Mouse (Mus musculus) heart, embryonic 16.5 days (tissue): ENCODE results near the gene Ctsf. TPM values are rescaled to one million over a fixed set of nuclear protein-coding genes. Genes with fewer than 3 reads are reported as not detected.

Source experiments
- polyA plus RNA-seq: library from polyadenylated mRNA; unstranded; fragments of >200 nt; fragmentation: Nextera tagmentation; extraction: Ambion mirVana; gene quantifications from 2 replicates; pipeline ENCODE4 v1.2.1, GENCODE M21; 2015

Gene Ctsf
- polyA plus RNA-seq, 1 experiment from 2014 or later = 35.0 TPM

Other genes with a start within 250 kb of the Ctsf start
- 1.8 and 3.2 TPM in 2 replicates for gene Lrfn4, start 239.5 kb upstream of the Ctsf start, polyA plus RNA-seq
- gene Rce1, start 229.5 kb upstream of the Ctsf start, polyA plus RNA-seq = 38.4 and 41.2 TPM in 2 replicates
- gene Gm960, start 156.5 kb upstream of the Ctsf start, polyA plus RNA-seq = 0.62 and 0.66 TPM in 2 replicates
- gene Sptbn2, start 144.0 kb upstream of the Ctsf start, polyA plus RNA-seq = 0.14 and 0.31 TPM in 2 replicates
- gene Rbm4b, start 98.6 kb upstream of the Ctsf start, polyA plus RNA-seq = 34.1 and 38.0 TPM in 2 replicates
- gene Rbm4, start 61.2 kb upstream of the Ctsf start, polyA plus RNA-seq = 57.1 and 58.7 TPM in 2 replicates
- gene Gm21992, start 43.5 kb upstream of the Ctsf start, polyA plus RNA-seq = 16.2 and 23.9 TPM in 2 replicates
- 54.0 and 55.3 TPM in 2 replicates for gene Rbm14, start 43.5 kb upstream of the Ctsf start, polyA plus RNA-seq
- gene Ccs, start 15.8 kb upstream of the Ctsf start, polyA plus RNA-seq = 39.4 and 40.5 TPM in 2 replicates
- 0.14 and 0.16 TPM in 2 replicates for gene Ccdc87, start 15.8 kb upstream of the Ctsf start, polyA plus RNA-seq
- 5.2 and 10.7 TPM in 2 replicates for gene Actn3, start 22.8 kb downstream of the Ctsf start, polyA plus RNA-seq
- gene Zdhhc24, start 23.5 kb downstream of the Ctsf start, polyA plus RNA-seq = 9.1 and 10.5 TPM in 2 replicates
- gene Bbs1, start 51.5 kb downstream of the Ctsf start, polyA plus RNA-seq = 1.8 and 2.8 TPM in 2 replicates
- 73.6 and 77.9 TPM in 2 replicates for gene Dpp3, start 73.2 kb downstream of the Ctsf start, polyA plus RNA-seq
- gene Peli3, start 88.0 kb downstream of the Ctsf start, polyA plus RNA-seq = 0.51 and 0.85 TPM in 2 replicates
- 88.9 and 94.5 TPM in 2 replicates for gene Mrpl11, start 107.0 kb downstream of the Ctsf start, polyA plus RNA-seq
- 0.09 and 0.10 TPM in 2 replicates for gene Npas4, start 135.2 kb downstream of the Ctsf start, polyA plus RNA-seq
- 12.6 and 13.8 TPM in 2 replicates for gene Slc29a2, start 168.7 kb downstream of the Ctsf start, polyA plus RNA-seq
- 43.4 and 43.5 TPM in 2 replicates for gene B4gat1, start 183.7 kb downstream of the Ctsf start, polyA plus RNA-seq
- gene AC124502.3, start 183.8 kb downstream of the Ctsf start, polyA plus RNA-seq = 2.6 and 2.7 TPM in 2 replicates
- gene Brms1, start 186.2 kb downstream of the Ctsf start, polyA plus RNA-seq = 29.7 and 29.9 TPM in 2 replicates
- gene Rin1, start 195.4 kb downstream of the Ctsf start, polyA plus RNA-seq = 1.8 and 2.2 TPM in 2 replicates
- gene Cd248, start 212.9 kb downstream of the Ctsf start, polyA plus RNA-seq = 21.1 and 23.4 TPM in 2 replicates
- 3.2 and 4.6 TPM in 2 replicates for gene Tmem151a, start 230.4 kb downstream of the Ctsf start, polyA plus RNA-seq
- gene Yif1a, start 233.4 kb downstream of the Ctsf start, polyA plus RNA-seq = 94.1 and 98.6 TPM in 2 replicates
- 2.3 and 2.8 TPM in 2 replicates for gene Cnih2, start 243.4 kb downstream of the Ctsf start, polyA plus RNA-seq